Mouse (Mus musculus): ENCODE measurements around the gene Prelid3b.

DNA sequence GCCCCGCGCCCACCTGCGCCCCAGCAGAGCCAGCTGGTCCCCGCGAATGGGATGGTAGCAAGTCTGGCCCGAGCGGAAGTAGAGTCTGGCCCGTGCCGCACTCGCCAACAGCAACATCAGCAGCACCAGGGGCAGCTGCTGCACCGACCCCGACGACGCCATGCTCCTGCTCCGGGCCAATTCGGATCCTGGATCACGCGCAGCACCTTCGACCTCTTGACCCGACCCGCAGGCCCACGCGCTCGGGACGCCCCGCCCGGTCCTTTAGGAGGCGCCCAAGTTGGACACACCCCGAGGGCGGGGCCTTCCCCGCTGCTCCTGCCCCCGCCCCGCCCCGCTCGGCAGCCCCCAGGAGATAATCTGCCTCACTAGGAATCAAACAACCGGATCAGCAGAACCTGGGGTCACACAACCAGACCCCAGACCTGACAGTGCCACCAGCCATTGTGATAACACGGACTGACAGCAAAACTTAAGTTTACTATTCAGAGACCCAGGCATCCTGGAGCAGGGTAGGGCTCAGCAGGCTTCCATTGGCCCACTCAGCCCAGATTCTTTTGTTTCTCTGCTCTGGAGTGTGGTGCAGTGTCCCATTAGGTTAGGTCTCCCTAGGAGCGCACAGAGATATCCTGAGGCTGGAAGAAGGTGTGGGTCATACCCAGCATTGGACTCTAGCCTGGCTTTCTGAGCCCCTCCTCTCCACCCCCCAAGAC is 34.0 kb downstream of the Prelid3b start, which contains the start of gene Ctsz:
- TF ChIP-seq CTCF (IDR thresholded peaks at IDR 0.05; ENCODE audit: control insufficient read depth, insufficient read depth, low read length) (no peak), POLR2A (IDR thresholded peaks at IDR 0.05; ENCODE audit: borderline replicate concordance, control insufficient read depth, low read depth, low read length) (peak; percentile 85; the same call in 1 of the 2 replicates)
